Mouse (Mus musculus): ENCODE data around the gene Plcb1. TPM values are rescaled to one million over a fixed set of nuclear protein-coding genes. Genes with fewer than 3 reads are reported as not detected.

Plcb1 gene
- total RNA-seq, 2 experiments from 2014 or later: 3.7 to 4.4 TPM

DNA sequence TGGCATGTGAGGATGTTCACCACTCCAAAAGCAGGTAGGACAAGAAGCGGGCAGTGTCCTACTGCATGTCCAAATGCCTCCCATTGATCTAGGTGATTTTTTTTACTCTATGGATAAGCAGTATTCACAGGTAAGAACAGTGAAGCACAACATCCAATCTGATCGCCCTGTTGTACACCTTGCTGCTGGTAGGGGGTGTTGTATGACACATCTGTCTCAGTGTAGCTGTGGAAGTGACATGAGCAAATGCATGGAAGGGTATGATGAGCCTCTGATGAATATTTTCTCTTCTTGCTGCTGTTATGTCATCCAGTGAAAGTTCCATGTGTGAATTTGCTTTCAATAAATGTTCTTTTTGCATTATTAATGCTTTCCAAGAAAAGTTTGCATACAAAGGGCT lies 115.7 kb downstream of the Plcb1 start:
- DNase-seq (ENCODE audit: low spot score): no peak
- intact Hi-C loops (cut with DNase I): no loop called here

DNA sequence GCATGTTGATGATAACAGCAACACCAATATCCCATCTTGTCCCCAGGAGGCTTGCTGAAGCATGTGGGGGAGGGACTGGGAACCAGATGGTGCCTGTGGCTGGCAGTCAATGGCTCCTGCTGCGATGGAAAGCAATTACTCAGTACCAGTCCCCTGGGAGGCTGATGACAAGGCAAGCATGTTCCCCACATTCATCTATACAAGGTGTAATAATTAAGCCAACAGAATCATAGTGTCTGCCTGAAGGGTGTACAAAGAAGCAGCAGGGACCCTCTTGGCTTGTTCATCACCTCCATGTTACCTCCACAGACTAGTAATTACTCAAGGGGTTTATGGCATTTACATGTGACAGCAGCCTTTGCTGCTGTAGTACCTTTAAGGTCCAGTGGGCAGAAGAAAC lies 125.0 kb downstream of the Plcb1 start:
- intact Hi-C loops (cut with DNase I): no loop called here
- DNase-seq (ENCODE audit: low spot score): no peak

DNA sequence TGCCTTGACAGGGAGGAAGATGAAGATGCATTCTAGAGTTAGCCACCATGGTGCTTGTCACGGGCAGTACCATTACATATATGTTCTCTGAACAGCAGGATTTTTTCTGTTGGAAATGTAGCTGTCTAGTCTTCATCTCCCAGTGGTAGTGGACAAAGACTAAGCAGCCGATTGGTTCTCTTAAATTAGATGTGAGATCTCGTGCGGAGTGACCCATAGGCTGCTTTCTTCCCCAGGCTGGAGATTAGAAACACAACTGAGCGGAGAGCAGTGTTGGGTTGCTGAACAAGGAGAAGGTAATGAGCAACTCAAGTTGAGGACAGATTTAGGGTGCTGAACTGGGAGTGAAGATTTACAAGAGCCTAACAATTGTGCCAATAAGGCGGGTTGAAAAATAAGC lies 125.5 kb downstream of the Plcb1 start:
- intact Hi-C loops (cut with DNase I): no loop called here

DNA sequence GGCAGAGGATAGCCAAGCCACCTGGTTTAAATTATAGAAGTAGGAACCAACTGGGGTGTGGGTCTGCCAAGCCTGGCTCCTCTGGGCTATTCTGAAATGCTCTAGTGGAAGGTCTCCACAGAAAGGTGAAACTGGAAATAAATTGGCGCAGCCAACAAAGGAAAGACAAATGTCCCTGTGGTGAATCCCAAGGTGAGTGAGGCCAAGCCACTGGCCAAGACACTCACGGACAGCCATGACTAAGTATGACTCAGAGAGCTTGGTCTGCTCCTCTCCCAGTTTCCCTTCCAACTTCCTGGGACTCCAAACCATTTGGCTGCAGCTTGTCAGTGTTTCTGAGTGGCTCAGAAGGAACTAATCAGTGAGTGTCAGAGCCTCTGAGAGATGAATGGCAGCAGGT lies 126.7 kb downstream of the Plcb1 start:
- intact Hi-C loops (cut with DNase I): no loop called here
- no peak for DNase-seq (ENCODE audit: low spot score)

More for the DNA sequence above, 125.5 kb downstream of the Plcb1 start:
- no peak for DNase-seq (ENCODE audit: low spot score)

DNA sequence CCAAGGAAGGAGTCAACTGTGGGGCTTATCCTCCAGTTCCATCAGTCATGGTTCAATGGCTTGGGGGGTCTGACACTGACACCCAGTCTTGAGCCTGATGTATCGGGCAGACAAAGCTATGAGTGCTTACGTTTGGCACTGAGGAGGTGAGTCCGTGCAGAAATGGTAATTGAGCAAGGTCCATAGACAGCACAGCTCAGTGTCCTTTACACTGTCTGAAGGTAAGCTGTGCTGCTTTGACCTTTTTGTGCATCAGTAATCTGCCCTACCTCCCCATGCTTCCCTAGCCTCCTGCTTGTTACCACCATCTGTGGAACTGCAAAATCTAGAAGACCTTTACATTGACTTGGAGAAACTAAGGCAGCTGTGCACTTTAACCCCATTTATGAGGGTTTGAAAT lies 127.7 kb downstream of the Plcb1 start:
- intact Hi-C loops (cut with DNase I): no loop called here
- DNase-seq (ENCODE audit: low spot score): no peak

DNA sequence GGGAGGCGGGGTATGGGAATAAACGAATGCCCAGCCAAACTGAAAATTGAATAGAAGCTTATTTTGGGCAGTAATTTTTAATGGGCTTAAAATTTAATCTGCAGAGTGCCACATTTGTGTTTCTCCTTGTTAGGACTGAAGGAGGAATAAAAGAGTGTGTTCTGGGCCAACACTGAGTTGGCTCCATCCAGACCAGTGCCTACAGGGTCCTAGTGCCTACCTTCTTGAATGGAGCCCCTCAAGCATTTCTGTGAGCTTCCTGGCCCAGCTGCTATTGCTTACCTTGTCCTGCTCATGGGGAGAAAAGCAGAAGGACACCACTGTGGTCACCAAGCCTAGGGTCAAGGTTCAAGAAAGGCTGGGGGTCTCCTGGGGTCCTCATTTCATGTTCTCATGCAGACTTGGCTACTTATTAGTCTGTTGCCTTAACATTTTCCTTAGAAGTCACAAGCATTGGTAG lies 128.3 kb downstream of the Plcb1 start:
- no peak for DNase-seq (ENCODE audit: low spot score)
- intact Hi-C loops (cut with DNase I): no loop called here

DNA sequence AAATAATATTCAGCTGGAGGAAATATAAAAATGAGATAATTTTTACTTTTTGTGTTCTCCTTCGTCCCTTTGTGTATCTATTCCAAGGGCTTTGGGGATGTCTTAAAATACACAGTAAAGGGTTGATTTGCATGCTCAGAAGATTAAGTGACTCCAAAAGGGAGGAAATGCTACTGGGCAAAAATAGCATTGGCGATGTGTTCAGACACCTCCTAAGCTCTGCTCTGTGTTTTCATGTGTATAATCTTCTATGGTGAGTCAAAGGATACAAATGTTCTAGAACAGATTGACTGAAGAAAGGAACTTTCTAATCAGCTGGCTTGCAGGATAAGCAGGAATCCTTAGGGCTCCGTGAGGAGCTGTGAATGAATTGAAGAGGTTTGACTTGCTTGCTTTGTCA lies 129.2 kb downstream of the Plcb1 start:
- intact Hi-C loops (cut with DNase I): no loop called here
- no peak for DNase-seq (ENCODE audit: low spot score)

DNA sequence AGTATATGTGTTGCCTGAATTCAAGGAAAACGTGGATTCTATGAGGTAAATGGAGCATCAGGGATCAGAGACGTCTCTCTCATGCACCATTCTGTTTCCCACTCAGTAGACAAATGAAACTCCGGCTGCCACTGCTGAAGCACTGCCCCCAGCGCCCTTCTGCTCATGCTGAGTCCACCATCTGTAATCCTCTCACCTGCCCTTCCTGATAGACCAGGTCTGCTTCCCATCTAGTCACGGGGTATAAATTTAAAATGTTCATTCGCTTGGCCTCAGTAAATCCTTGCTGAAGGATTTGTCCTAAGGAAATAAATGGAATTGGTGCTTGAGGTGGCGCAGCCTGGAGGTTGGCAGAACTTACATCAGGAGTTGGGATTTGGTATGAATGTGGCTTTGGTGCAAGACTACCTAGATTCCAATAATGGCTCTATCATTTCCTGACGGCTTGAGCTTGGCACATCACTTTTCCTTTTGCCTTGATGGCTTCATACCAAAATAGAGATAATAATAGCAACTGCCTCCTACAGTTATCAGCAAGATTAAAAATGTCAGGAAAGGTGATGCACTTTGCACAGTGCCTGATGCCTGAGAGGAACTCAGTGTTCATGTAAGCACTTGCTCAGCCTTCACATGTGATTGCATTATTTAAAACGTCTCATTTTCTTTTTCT lies 134.9 kb downstream of the Plcb1 start:
- intact Hi-C loops (cut with DNase I): no loop called here
- no peak for DNase-seq (ENCODE audit: low spot score)

DNA sequence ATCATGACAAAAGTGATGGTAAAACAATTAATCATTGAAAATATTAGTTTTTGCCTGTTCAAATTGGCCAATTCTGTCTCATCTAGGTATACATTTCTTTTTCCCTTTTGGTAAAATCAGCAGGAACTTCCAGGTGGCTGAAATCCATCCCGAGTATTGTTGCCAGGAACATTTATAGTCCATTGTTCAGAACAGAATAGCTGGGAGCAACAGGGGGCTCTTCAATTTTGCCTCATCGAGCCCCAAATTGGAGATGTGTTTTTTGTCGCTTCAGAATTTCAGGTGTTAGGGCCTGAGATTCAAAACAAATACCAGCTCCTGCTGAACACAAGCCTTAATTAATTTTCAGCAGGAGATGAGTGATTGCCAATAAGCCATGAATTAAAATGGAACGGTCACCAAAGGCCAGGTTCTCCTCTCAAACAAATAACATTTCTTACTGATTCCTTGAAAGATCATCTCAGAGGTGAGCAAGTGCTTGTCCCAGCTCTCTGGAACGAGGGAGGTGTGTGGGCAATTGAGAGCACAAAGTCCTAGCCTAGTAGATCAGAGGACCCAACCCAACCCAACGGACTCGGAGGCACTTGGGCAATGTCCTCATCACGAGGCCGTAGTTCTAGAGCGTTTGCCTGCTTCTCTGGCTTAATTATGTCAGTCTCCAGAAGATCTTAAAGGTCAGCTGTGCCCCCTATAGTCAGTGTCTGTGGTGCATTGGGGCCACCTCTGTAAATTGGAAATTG lies 136.9 kb downstream of the Plcb1 start:
- intact Hi-C loops (cut with DNase I): no loop called here
- DNase-seq (ENCODE audit: low spot score): no peak

DNA sequence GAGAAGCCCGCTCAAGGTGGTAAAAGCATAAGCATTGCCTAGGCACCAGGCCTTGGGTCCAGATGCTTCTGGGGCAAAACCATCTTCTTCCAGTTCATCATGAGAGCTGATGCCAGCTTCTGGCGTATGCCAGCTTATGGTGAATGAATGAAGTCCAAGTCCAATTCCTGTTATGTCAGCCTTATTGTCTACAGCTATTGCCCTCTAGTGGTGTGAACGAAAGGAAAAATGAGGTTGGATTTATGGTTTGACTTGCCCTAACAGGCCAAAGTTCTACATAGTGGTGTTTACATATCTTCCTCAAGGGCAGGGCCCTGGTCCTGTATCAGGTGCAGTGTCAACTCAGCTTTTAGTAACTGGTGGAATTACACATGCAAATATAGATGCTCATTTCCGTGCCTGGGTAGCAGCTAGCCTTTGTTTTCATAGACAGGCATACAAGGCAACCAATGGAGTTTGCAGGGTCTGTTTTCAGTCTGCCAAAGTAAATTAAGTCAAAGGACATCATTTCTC lies 138.3 kb downstream of the Plcb1 start:
- intact Hi-C loops (cut with DNase I): no loop called here
- no peak for DNase-seq (ENCODE audit: low spot score)

DNA sequence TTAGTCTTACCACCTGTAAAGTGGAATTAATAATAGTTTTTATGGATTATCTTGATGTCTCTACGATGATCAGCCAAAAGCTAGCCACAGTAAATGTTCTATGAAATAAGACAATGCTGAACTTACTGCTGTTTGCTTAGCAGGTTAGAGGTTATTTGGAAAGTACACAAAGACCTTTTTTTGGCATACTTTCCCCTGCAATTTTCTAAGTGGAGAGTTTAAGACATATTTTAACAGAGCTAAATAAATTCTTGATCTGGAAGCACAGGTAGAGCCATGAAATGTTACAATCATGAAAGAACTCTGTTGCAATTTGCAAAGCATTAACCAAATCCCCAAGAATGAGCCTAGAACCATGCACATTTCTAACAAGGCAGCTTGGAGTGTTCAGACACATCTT lies 140.4 kb downstream of the Plcb1 start:
- intact Hi-C loops (cut with DNase I): no loop called here
- no peak for DNase-seq (ENCODE audit: low spot score)

DNA sequence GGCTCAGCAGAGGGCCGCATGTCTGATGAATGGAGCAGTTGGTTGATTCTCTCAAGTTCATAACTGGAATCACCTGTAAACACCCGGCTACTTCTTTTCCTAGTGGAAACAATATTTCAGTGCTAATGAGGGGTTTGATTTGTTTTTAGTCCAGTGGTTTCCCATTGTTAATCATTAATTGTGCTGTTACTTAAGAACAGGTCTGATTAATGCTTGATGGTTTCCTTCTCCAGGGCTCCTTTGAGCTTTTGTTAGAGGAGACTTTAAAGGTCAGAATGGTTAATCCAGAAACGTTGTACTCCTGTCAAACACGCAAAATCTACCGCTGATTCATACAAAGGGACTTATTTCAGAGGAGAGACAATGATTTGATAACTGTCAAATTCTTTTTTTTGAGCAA lies 141.2 kb downstream of the Plcb1 start:
- no peak for DNase-seq (ENCODE audit: low spot score)
- intact Hi-C loops (cut with DNase I): no loop called here

DNA sequence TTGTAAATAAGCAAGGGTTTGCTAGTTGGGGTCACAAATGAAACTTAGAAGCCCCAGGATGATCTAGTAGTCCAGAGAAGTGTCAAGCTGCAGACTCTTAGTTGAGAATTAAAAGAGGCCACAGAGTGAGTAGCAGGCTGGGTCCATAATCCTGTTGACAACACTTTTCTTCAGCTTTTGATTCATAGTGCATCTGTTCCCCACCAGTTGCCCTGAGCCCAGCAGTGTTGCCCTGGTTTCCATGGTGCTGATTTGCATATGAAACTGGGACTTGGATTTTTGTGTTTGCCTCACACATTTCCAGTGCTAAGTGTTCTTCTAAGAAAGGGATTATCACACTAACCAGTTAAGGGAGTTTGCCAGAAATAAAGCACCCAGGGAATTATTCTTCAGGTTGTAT lies 143.6 kb downstream of the Plcb1 start:
- intact Hi-C loops (cut with DNase I): no loop called here
- no peak for DNase-seq (ENCODE audit: low spot score)

DNA sequence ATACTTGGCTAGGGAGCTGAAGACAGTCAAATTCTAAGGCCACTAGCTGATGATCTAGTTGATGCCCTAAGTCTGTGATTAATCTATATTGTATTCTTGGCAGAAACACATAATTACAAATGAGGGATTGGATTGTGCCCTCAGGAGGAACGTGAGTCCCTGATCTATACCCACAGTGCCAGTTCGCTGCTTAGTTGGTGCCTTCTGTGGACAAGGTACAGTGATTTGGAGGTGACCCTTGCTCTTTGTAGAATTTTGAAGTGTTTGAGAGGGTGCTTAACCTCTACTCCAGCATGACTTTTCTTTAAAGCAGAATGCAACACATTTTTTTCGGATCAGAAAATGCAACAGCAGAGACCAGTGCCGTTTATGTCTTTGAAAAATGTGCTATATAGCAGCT lies 145.1 kb downstream of the Plcb1 start:
- intact Hi-C loops (cut with DNase I): no loop called here
- DNase-seq (ENCODE audit: low spot score): no peak

DNA sequence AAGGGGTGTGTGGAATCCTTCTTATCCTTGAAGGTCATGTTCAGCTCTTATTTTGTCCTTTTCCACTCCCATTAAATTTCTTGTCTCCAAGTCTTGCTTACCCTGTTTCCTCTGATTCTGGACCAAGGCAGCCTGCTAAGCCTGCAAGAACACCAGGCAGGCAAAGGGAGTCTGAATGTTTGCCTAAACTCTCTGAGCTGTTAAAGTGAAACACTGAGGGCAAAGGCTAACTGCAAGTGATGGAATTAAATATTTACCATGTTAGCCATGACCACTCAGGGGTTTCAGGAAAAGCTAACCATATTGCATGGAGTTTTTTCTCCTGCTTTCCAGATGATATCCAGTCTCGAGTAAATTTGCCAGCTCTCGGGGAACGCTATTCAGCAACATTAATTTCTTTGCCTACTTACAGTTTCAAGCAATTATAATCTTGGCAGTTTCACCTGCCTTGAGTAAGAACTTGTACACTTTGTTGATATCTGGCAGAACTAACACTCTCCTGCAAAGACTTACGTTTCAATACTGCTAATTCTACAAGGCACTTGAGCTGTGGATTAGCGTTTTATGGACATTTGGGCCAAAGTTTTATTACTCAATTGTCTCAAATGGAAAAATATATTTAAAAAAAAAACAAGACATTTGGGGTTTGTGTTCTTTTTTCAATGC lies 146.0 kb downstream of the Plcb1 start:
- intact Hi-C loops (cut with DNase I): no loop called here
- DNase-seq (ENCODE audit: low spot score): no peak

DNA sequence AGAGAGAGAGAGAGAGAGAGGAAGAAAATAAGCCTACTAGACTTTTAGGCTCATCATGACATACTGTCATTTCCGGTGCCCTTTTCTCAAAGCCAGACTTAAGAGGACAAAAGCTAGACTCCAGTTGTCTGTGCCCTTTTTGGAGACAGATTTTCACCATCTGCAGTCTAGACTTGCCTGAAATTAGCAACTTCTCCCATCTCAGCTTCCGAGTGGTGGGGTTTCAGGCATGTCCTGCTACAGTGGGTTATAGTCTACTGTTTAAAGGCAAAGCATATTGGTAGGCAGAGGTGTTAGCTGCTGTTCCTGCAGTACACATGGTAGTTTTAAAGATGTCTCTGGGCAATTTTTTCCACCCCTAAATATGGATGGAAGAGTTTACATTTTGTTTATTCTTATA lies 149.6 kb downstream of the Plcb1 start:
- intact Hi-C loops (cut with DNase I): no loop called here
- no peak for DNase-seq (ENCODE audit: low spot score)

DNA sequence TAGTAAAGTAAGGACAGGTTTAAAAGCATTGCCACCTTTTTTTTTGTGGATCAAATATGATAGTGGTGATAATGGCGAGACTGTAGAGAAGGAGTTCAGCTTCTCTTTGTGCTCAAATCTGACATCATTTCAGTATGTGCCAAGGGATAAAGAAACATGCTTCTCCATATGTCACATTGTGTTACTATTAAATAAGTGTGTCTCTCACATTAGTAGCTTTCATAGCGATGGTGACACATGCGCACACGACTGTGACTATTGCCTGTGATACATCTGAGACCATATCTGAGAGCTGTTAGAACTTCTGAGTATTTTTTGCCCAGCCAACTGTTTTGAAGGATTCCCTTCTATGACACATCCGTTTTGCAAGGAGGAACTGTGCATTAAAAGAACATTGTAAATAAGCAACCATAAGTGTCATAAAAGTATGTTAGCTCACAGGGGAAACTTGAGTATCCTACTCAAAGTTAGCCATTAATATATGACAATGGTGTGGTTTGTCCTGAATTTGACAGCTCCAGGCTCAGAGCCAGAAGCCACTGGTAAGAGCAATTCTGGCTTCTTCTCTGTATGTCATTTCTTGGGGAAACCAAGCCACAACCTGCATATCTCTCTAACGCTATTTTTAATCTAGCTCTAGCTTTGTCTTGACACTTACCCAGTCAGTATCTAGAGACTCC lies 150.2 kb downstream of the Plcb1 start:
- intact Hi-C loops (cut with DNase I): no loop called here
- DNase-seq (ENCODE audit: low spot score): no peak

DNA sequence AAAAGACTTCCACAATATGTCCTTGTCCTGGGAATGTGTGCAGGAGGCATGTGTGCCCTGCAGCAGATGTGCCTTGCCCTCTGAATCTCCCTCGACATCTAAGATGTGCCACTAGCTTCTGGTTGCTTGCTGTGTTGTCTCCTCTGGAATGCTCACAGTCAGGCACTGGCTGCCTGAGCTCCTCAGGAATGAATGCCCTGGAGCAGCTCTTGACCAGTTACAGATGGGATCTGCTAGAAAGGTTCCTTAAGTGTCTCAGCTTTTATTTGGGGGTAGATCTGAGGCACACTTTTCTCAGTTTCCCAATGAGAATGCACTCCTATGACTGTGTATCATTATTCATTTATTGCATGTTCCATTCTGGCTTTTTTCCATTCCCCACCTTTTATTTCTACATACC lies 151.8 kb downstream of the Plcb1 start:
- DNase-seq (ENCODE audit: low spot score): no peak
- intact Hi-C loops (cut with DNase I): no loop called here

DNA sequence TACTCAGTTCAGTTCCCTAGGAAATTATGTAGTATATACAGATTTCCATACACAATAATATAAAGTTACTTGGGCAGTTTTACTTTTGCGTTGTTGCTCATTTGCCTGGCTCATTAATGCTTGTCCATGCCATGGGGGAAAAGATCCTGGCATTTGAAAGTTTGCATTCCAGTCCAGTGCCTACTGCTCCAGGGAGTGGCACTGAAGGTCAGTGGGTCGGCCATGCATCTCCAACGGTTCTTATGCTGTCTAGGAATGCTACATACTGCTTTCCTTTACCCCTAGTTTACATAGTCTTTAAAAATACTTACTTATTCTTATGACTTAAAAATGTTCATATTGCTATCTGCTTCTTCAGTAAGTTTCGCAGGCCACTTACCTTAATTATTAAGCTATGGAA lies 156.2 kb downstream of the Plcb1 start:
- intact Hi-C loops (cut with DNase I): no loop called here

DNA sequence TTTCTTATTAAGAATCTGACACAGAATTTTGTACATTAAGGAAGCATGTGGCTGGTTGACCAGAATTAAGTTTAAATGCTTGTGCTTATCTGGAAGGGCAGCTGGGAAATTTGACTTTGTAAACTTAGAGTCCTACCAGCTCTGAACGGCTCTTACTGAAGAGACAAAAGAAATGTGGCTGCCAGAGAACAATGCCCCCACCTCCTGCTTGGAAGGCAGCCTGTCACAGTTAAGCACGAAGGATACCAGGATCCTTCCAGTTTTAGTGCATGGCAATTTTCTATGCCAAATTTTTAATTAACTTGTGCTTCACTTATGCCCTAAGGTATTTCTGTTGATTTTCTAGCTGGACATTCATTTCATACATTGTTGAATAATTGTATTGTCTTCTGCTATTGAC lies 157.1 kb downstream of the Plcb1 start:
- DNase-seq (ENCODE audit: low spot score): no peak
- intact Hi-C loops (cut with DNase I): no loop called here

More for the DNA sequence above, 156.2 kb downstream of the Plcb1 start:
- DNase-seq (ENCODE audit: low spot score): no peak

DNA sequence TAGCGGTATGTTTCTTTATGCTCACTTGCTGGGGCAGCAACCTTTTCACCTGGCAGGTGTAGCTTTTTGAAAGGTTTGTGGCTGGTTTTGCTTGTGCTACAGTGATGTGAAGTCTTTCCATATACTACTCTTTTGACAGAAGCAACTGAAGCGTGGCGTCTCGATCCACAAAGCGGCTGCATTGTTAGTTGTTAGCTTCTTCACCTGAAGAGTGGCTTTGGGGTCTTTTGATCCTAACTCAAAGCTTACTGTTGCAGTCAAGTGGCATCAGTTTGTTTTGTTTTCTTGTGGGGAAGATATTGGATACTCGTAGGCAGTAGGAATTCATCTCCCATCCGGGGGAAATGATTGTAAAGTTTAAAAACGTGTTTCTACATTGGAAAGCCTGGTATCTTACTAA lies 160.5 kb downstream of the Plcb1 start:
- intact Hi-C loops (cut with DNase I): no loop called here
- DNase-seq (ENCODE audit: low spot score): no peak
